Mouse (Mus musculus) liver, adult (tissue): Measurements from ENCODE around the gene Klhdc7b.

Experiments used
- GATA4 ChIP-seq: IDR thresholded peaks from 2 replicates; pipeline ENCODE4 v1.6.1; 2014; ENCODE audit warnings: mild to moderate bottlenecking, low read length; ENCODE audit not compliant: insufficient replicate concordance

Gene Klhdc7b

DNA sequence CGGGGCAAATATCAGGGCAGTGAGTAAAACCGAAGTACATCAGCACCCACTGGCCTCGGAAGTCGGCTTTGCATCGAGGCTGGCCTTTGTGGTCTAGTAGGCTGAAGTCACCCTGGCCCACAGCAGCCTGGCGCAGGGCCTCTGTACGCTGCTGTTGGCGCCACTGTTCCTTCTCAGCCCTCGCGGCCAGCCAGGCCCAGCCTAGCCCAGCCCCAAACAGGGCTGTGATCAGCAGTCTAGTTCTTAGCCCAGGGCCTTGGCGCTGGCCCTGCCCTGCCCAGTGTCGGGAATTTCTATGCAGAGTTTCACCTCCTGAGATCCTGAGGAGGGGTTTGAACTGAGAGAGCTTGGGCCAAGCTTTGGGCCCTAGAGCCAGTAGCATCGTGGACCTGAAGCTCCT lies 12.6 kb upstream of the Klhdc7b start:
- no peak for TF ChIP-seq GATA4

DNA sequence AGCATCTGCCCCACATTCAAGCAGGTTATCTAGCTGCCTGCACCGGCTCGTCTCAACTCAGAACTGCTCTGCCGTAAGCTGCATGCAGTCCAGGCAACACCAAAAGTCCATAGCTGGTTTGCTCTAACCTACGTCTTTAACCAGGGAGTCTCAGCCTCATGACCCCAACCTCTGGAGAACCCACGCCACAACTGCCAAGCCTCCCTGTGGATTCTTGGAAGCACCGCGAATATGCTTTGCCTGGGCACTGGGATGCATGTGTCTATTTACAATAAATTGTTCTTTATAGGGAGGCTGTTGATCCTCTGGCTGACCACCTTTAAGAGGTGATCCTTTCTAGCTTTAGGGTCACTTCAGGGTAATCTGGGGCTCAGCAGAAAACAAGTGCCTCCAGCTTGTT lies 12.2 kb upstream of the Klhdc7b start:
- no peak for TF ChIP-seq GATA4

DNA sequence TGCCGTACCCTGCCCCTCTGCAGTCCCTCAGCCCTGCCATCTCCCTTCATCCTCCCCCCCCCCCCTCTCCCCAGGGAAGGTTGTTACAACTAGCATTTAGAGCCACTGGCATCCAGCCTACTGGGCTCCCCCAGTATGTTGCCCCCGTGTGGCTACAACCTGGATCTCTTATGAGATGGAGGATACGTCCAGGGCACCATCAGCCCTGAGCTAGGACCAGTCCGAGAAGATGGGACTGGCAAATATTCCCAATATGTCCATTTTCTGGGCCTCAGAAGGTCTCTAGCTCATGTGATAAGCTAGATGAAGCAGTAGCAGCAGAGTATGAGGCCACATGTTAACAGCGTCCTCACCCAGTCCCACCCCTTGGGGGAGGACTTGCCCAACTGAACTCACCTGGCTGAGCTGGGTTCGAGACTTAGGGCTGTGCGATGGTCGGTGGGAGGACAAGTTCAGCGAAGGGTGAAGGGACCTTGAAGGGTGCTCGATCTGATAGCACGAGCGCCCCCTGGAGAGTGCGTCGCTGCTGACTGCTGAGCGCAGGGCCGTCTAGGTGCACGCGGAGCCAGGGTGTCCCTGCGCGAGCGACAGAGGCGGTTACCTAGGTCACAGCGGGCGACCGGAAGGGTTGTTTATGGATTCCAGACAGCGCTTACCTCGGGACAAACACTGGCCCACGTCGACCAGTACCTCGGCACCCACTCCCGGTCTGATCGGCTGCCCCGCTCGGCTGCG lies 11.5 kb upstream of the Klhdc7b start:
- no peak for TF ChIP-seq GATA4

DNA sequence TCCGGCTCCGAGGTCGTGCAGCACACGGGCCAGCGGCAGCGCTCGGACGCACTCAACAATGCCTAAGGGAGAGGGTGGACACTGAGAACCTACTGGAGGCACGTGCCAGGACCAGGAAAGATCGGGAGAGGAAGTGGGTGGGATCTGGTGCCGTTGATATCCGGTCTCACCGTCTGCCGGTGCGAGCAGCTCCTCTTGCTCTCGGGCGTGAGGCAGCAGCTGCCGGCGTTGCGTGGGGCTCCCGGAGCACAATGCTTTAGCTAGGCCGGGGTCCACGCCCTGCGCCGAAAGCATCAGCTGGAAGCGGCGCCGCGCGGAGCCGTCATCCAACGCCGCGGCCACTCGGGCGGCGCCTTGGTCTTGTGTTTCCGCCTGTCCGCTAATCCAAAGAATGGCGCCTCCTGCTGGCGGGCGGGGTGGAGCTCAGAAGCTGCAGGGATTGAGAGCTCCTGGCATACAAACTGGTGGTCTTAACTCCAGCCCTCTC lies 10.9 kb upstream of the Klhdc7b start, which contains the start of gene Sco2:
Gene Sco2 (minus strand): TSS at position 85 of the 487 bp plus-strand sequence.
- peak; percentile 64; the same call in 1 of the 2 replicates for TF ChIP-seq GATA4

GRCm38 (mm10) chr15:89374340-89374739 lies 10.4 kb upstream of the Klhdc7b start:
- TF ChIP-seq GATA4 = no peak

DNA sequence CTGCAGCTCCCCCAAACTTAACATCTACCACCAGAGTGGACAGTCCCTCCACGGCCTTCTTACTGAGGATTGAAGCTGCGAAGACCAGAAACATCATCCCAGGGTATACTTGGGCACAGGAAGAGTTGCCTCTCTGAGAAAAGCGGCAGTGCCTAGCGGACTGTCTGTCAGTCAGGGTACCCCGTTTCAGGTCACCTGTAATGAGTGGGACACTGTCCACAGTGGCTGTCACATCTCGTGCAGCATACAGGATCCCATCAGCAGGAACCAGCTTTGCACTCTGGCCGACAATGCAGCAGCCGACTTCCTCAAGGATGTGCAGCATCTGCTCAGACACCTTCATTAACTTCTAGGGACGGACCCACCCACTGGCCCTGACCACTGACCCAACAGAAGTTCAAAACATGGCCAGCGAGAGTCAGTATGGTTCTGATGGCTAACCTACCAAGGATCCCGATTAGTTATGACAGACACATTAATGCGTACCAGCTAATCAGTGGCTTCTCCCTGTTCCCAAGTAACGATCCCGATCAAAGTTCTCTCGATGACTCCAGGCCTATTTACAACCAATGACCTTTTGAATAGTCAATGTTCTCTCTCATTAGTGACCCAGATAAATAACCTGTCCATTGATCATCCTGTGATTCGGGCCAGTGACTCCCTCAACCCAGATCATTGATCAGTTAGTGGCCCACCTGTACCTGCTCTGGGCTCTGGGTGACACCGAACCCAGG lies 9.7 kb upstream of the Klhdc7b start:
- TF ChIP-seq GATA4 = peak; percentile 62; the same call in 1 of the 2 replicates

- no peak for TF ChIP-seq GATA4
Observed at GRCm38 (mm10) chr15:89376040-89376439, 8.7 kb upstream of the Klhdc7b start.

GRCm38 (mm10) chr15:89376957-89377356 lies 7.8 kb upstream of the Klhdc7b start, which contains the start of gene Tymp:
Tymp (minus strand) TSS chr15:89377039.
- TF ChIP-seq GATA4 = no peak

DNA sequence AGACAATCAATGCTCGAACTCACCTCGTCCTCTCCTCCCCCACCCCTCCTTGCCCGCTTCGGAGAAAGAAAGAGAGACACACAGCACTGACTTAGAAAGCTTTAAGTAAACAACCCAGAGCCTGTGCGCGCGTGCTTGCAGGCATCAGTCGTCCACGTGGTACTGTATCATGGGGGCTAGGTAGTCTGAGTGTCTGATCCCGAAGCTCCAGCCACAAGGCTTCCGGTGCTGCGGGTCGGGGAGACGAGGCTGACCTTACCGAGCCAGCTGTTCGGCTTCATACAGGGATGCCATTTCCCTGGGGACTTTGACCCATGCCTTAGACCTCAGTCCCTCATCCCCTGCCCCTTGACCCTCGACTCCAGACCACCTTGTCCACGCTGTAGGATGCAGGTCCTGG lies 7.4 kb upstream of the Klhdc7b start:
- TF ChIP-seq GATA4 = no peak

DNA sequence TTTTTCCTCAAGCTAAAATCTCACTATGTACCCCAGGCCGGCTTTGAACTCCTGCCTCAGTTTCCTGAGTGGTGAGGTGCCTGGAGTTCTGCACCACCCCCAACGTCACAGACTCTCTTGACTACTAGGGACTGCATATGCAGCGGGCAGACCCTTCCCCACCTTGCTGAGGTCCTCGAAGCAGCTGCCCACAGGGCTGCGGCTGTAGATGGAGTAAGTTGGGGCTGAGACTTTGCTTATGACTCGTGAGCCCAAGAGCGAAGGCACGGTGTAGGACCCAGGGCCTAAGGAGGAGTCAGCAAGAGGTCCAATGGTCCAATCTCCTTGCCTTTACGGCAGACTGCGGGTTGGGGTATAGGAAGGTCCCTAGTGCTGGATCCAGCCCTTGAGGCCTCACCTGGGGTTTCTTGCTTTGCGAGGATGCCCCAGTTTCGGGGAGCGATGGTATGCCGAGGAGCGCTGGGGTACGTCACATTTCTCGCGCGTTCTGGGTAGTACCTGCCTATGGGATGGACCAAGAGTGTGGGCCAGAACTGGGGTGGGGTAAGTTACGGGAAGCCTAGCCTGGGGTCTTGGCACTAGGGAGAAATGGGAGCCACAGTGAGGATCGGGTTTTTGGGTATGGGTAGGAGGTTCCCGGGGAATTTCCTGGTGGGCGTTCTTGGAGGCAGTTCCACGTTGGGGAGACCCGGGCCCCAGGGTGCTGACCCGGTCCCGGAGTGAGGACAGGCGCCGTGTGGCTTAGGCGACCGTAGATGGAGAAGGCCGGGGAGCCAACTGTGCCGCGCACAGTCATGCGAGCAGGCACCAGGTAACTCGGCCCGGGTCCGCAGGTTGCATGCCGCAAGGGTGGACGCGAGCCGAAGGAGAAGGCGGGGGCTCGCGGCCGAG lies 6.5 kb upstream of the Klhdc7b start:
- TF ChIP-seq GATA4 = no peak

DNA sequence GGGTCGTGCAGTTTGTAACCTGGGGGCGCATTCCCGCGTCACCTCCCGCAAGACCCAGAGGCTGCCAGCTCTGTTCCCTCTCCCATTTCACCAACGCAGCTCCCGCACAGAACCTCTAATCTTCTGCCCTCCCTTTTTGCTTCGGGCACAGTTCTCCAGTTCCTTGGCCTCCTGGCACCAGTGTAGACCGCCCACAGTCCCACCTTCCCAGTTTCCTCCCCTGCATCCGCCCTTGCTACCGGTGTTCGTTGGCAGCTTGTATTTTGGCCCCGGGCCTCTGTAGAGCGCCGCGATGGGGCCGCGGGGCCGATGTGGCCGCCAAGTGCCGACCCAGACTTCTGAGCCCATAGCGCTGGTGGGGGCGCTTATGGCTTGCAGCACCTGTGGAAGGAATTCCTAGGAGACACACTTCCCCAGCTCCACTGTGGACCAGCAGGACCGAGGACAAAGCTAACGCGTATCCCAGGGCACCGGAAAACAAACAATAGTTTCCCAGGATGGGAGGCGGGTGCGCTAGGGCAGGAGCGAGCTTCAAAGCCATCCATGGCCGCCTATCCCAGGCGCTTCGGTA lies 5.8 kb upstream of the Klhdc7b start, which contains the start of gene Odf3b:
Gene Odf3b (minus strand): TSS at position 452 of the 571 bp plus-strand sequence.
- TF ChIP-seq GATA4 = no peak

GRCm38 (mm10) chr15:89379429-89379828 lies 5.3 kb upstream of the Klhdc7b start:
- TF ChIP-seq GATA4 = no peak

- no peak for TF ChIP-seq GATA4
Observed at GRCm38 (mm10) chr15:89387127-89387526, 2.4 kb downstream of the Klhdc7b start.

DNA sequence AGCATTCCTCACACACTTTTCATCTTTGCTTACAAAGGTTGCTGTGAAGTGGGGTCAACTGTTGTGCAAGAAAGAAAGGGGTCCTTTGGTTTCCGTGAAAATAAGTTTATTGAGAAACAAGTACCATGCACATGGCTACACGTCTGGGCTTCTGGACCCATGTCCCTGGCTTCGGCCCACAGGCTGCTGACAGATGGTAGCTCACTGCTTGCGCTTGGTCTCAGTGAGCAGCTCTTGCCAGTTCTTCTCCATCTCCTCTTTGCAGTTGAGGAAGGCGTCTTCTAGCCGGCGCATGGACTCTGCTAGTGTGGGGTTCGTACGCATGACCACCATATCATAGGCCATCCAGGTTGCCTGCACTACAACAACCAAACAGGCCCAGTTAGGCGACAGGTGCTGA lies 5.4 kb downstream of the Klhdc7b start:
- TF ChIP-seq GATA4 = no peak

DNA sequence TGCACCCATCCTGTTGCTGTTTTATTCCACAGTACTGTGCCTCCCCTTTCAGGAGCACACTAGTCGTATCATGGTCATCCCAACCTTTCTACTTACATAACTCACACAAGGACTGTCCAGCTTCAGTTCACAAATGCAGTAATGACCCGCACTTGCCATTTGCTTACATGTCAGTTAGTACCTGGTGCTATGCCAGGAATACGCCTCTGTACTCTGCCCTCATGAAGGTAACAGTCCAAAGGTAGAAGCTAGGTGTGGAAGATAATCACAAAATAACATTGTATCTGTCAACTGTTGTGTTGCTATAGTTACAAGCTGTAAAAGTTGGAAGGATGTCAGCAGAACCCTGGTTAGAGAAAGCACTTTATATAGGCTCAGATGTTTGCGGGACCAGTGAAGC lies 12.2 kb downstream of the Klhdc7b start:
- no peak for TF ChIP-seq GATA4
